Mouse (Mus musculus) retina, postnatal 1 day (tissue): Measurements from ENCODE around the gene Dnaic2.

Experiments used
- DNase-seq: peaks from one replicate; pipeline ENCODE4 v3.0.0-alpha.2; 2012

Gene Dnaic2

GRCm38 (mm10) chr11:114802540-114803267, 75.5 kb downstream of the Dnaic2 start:
- DNase-seq: no peak

- no peak for DNase-seq
Observed at GRCm38 (mm10) chr11:114803990-114804389, 76.8 kb downstream of the Dnaic2 start.

GRCm38 (mm10) chr11:114807025-114807424, 79.8 kb downstream of the Dnaic2 start:
- DNase-seq: no peak
